Mouse (Mus musculus) stomach, postnatal 0 days (tissue): Measurements from ENCODE around the gene Tpmt. TPM values are rescaled to one million over a fixed set of nuclear protein-coding genes. Genes with fewer than 3 reads are reported as not detected.
A peak's percentile ranks its signal among the peaks of the same experiment; 100 is the strongest.

Experiments
- ATAC-seq: fragments of 200-750 bp; cut with Nextera tagmentation; 2 replicates; pipeline ENCODE4 v1.8.0; 2017; ENCODE audit not compliant: low FRiP score, low TSS enrichment
- DNase-seq: peaks from one replicate; pipeline ENCODE4 v3.0.0-alpha.2; 2016; ENCODE audit warnings: low spot score
- H3K27ac ChIP-seq: fragments of 300-500 bp; sonication (generic); replicated peaks from 2 replicates; pipeline ENCODE4 v1.5.1; 2014; ENCODE audit warnings: mild to moderate bottlenecking, control low read depth
- H3K27me3 ChIP-seq: fragments of 300-500 bp; sonication (generic); 2 replicates; pipeline ENCODE4 v1.6.1; 2014; ENCODE audit warnings: low read length; ENCODE audit not compliant: control insufficient read depth, insufficient read depth
- H3K36me3 ChIP-seq: fragments of 300-500 bp; sonication (generic); 2 replicates; pipeline ENCODE4 v1.6.1; 2014; ENCODE audit warnings: low read length, mixed read lengths; ENCODE audit not compliant: control insufficient read depth, insufficient read depth
- H3K4me1 ChIP-seq: fragments of 300-500 bp; sonication (generic); replicated peaks from 2 replicates; pipeline ENCODE4 v1.6.1; 2014; ENCODE audit warnings: antibody characterized with exemption; ENCODE audit not compliant: control insufficient read depth, insufficient read depth
- H3K4me2 ChIP-seq: fragments of 300-500 bp; sonication (generic); replicated peaks from 2 replicates; pipeline ENCODE4 v1.6.1; 2014; ENCODE audit warnings: low read depth, mild to moderate bottlenecking, control low read depth, moderate library complexity
- H3K4me3 ChIP-seq: fragments of 300-500 bp; sonication (generic); 2 replicates; pipeline ENCODE4 v1.5.1; 2014; ENCODE audit warnings: low read depth, low read length, control low read depth
- H3K9ac ChIP-seq: fragments of 300-500 bp; sonication (generic); 2 replicates; pipeline ENCODE4 v1.6.1; 2014; ENCODE audit warnings: mild to moderate bottlenecking, low read length, control low read depth, mixed read lengths
- H3K9me3 ChIP-seq: fragments of 300-500 bp; sonication (generic); 2 replicates; pipeline ENCODE4 v1.6.1; 2016; ENCODE audit warnings: low read length; ENCODE audit not compliant: control insufficient read depth
- CTCF ChIP-seq: IDR thresholded peaks from 2 replicates; pipeline ENCODE4 v1.5.1; 2016; ENCODE audit warnings: antibody characterized with exemption, low read depth, mild to moderate bottlenecking, moderate library complexity
- EP300 ChIP-seq: optimal IDR thresholded peaks from 2 replicates; pipeline ENCODE3; 2016; ENCODE audit warnings: antibody characterized with exemption
- WGBS: fragments of 180-500 bp; shearing (Covaris S2); extraction: QIAGEN DNeasy Blood & Tissue Kit; methylation state at CpG from one replicate; pipeline ENCODE4 v1.1.7; 2014; 5-methylcytosine and 5-hydroxymethylcytosine counted together
- polyA plus RNA-seq: library from polyadenylated mRNA; unstranded; fragments of >200 nt; fragmentation: Nextera tagmentation; extraction: Ambion mirVana; gene quantifications from 2 replicates; pipeline ENCODE4 v1.2.1, GENCODE M21; 2015

Tpmt gene
- polyA plus RNA-seq: 10.0 and 10.2 TPM in 2 replicates

DNA sequence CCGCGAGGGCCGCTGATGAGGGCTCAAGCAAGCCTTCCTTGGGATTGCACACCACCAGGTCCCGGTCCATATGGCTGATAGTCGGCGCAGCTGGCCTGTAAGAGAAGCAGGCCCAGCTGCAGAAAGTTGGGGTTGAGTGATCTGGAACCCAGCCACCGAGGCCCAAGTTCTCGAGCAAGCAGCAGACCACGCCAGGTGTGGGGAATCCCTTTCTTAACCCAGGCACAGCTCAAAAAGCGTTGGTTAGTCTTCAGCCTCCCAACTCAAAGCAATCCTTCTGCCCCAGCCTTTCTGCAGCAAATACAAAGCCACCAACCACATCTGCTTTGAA is at the start of gene Tpmt:
Gene Tpmt, minus strand, starts transcription at position 121 of the 331 bp plus-strand sequence.
- H3K27ac ChIP-seq: peak within 1 kb of the TSS; percentile 74
- ATAC-seq: no peak
- 12% methylated on average over 10 of the region's 10 CpGs for WGBS
- peak within 1 kb of the TSS; percentile 83 for H3K4me3 ChIP-seq
- H3K9me3 ChIP-seq: no peaks in the 10 kb centered on the region
- H3K4me2 ChIP-seq: peak within 1 kb of the TSS; percentile 100
- H3K4me1 ChIP-seq: peaks cover 4% of the 10 kb centered on the region; the same call in 1 of the 2 replicates
- H3K9ac ChIP-seq: peak within 1 kb of the TSS; percentile 80
- TF ChIP-seq CTCF (no peak), EP300 (no peak)
- no peaks in the 10 kb centered on the region for H3K36me3 ChIP-seq
- no peak for DNase-seq
- H3K27me3 ChIP-seq: no peaks in the 10 kb centered on the region

DNA sequence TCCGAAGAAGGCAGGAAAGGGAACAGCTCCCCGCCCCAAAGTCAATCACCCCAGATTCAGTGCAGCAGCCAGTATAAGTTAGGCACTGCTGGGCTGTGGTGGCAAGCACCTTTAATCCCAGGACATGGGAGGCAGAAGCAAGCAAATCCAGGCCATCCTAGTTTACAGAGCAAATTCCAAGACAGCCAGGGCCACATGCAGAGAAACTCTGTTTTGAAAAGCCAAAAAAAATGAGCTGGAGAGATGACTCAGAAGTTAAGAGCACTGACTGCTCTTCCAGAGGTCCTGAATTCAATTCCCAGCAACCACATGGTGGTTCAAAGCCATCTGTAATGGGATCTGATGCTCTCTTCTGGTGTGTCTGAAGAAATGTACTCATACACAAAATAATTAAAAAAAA is 49.3 kb upstream of the Tpmt start:
- H3K36me3 ChIP-seq: peaks cover 2% of the 10 kb centered on the region; the same call in 1 of the 2 replicates
- no peak for TF ChIP-seq CTCF
- TF ChIP-seq EP300: no peak
- 95% methylated on average over 2 of the region's 2 CpGs for WGBS
- H3K27ac ChIP-seq: no peak overlapping the region
- H3K4me3 ChIP-seq: no peak overlapping the region
- DNase-seq (no peak), ATAC-seq (no peak)
- no peaks in the 10 kb centered on the region for H3K4me1 ChIP-seq
- no peak overlapping the region for H3K4me2 ChIP-seq
- H3K9me3 ChIP-seq: no peaks in the 10 kb centered on the region
- H3K9ac ChIP-seq: no peak overlapping the region
- H3K27me3 ChIP-seq: no peaks in the 10 kb centered on the region

DNA sequence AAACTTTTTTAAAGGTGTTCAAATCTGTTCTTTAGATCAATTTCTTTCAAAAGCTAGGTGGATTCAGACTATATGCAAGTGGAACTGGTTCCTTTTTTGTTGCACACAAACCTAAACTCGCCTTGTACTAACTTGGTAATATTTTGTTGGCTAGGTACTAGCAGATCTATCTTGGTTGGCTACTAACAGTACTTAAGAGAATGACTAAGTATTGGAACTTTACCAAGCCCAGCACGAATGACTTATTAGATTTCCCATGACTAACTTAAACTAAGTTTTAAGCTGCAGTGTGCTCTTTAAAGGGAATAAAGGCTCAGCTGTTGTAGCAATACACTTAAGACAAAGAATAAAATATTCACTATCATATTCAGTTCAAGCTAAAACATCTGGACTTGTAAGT is 44.7 kb upstream of the Tpmt start:
- Histone ChIP-seq H3K4me2 (no peak overlapping the region), H3K27me3 (no peaks in the 10 kb centered on the region), H3K36me3 (no peaks in the 10 kb centered on the region; the same call in 1 of the 2 replicates), H3K9me3 (no peaks in the 10 kb centered on the region), H3K4me1 (no peaks in the 10 kb centered on the region), H3K4me3 (no peak overlapping the region), H3K27ac (no peak overlapping the region), H3K9ac (no peak overlapping the region)
- ATAC-seq: no peak
- WGBS: 58% methylated on average over 2 of the region's 2 CpGs
- TF ChIP-seq CTCF (no peak), EP300 (no peak)
- no peak for DNase-seq

GRCm38 (mm10) chr13:47088433-47088832 is 43.9 kb upstream of the Tpmt start:
- no peak overlapping the region for H3K9ac ChIP-seq
- no peak overlapping the region for H3K4me2 ChIP-seq
- H3K36me3 ChIP-seq: no peaks in the 10 kb centered on the region; the same call in 1 of the 2 replicates
- no peak overlapping the region for H3K27ac ChIP-seq
- no peaks in the 10 kb centered on the region for H3K9me3 ChIP-seq
- TF ChIP-seq CTCF (no peak), EP300 (no peak)
- H3K4me3 ChIP-seq: no peak overlapping the region
- no peaks in the 10 kb centered on the region for H3K27me3 ChIP-seq
- DNase-seq: no peak
- ATAC-seq: no peak
- 90% methylated on average over 1 of the region's 1 CpGs for WGBS
- no peaks in the 10 kb centered on the region for H3K4me1 ChIP-seq

DNA sequence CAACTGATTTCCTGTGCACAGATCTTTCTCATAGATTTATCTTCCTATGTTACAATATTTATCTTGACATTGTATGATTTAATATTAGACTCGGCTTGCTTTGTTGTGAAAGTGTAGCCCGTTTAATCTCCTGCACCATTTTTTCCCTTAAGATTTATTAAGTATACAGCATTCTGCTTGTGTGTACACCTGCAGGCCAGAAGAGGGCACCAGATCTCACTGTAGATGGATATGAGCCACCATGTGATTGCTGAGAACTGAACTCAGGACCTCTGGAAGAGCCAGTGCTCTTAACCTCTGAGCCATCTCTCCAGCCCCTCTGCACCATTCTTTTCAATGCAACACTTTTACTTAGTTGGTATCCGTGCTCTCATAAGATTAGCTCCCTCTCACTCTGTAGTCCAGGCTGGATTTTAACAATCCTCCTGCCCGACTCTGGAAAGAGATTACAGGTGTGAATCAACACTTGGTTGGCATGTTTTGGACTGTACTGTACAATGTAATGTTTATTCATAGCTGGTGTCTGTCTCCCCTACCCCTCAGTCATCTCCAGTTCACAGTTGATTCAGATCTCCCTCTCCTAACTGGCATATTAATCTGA is 36.5 kb upstream of the Tpmt start:
- WGBS: 83% methylated on average over 4 of the region's 4 CpGs

GRCm38 (mm10) chr13:47078799-47079198 is 34.3 kb upstream of the Tpmt start:
- H3K36me3 ChIP-seq: peaks cover 12% of the 10 kb centered on the region

More for the DNA sequence above, 36.5 kb upstream of the Tpmt start:
- Histone ChIP-seq H3K4me2 (no peak overlapping the region), H3K4me1 (no peaks in the 10 kb centered on the region), H3K36me3 (peaks cover 2% of the 10 kb centered on the region; the same call in 1 of the 2 replicates), H3K4me3 (no peak overlapping the region), H3K27ac (no peak overlapping the region), H3K27me3 (no peaks in the 10 kb centered on the region), H3K9ac (no peak overlapping the region), H3K9me3 (no peaks in the 10 kb centered on the region)
- TF ChIP-seq EP300 (no peak), CTCF (peak; percentile 62)
- ATAC-seq: no peak
- no peak for DNase-seq

More at GRCm38 (mm10) chr13:47078799-47079198, 34.3 kb upstream of the Tpmt start:
- no peaks in the 10 kb centered on the region for H3K4me1 ChIP-seq
- 80% methylated on average over 5 of the region's 5 CpGs for WGBS
- no peak overlapping the region for H3K27ac ChIP-seq
- no peak overlapping the region for H3K9ac ChIP-seq
- no peaks in the 10 kb centered on the region for H3K27me3 ChIP-seq
- no peak overlapping the region for H3K4me3 ChIP-seq
- no peaks in the 10 kb centered on the region for H3K9me3 ChIP-seq
- DNase-seq: no peak
- no peak for ATAC-seq
- TF ChIP-seq CTCF (peak; percentile 58), EP300 (no peak)
- H3K4me2 ChIP-seq: no peak overlapping the region
